Mouse (Mus musculus) ovary, postnatal 36 days (tissue): ENCODE results near the gene Sdf2l1.
"Not testable (repeated sequence)": the region's sequence is repeated elsewhere in the genome, so short reads cannot be mapped to it uniquely, and the experiment has no call there.

Experiments used
- DNase-seq: peaks from one replicate; pipeline ENCODE4 v3.0.0; 2022; ENCODE audit warnings: low spot score, mixed read lengths

The Sdf2l1 gene

GRCm38 (mm10) chr16:17132089-17132905, at the start of gene Sdf2l1:
Gene Sdf2l1, minus strand, starts transcription at chr16:17132383.
- DNase-seq: peak; percentile 97

- DNase-seq: no peak
Measured at GRCm38 (mm10) chr16:17181382-17181781, 49.2 kb upstream of the Sdf2l1 start.

GRCm38 (mm10) chr16:17179706-17180105, 47.5 kb upstream of the Sdf2l1 start:
- DNase-seq: no peak

GRCm38 (mm10) chr16:17177623-17178170, 45.5 kb upstream of the Sdf2l1 start:
- no peak for DNase-seq

GRCm38 (mm10) chr16:17175765-17176164, 43.6 kb upstream of the Sdf2l1 start:
- peak; percentile 14 for DNase-seq

GRCm38 (mm10) chr16:17168049-17168448, 35.9 kb upstream of the Sdf2l1 start:
- DNase-seq: no peak

GRCm38 (mm10) chr16:17167179-17167578, 35.0 kb upstream of the Sdf2l1 start:
- no peak for DNase-seq

- DNase-seq: not testable (repeated sequence)
Measured at GRCm38 (mm10) chr16:17165478-17165877, 33.3 kb upstream of the Sdf2l1 start.

- no peak for DNase-seq
Measured at GRCm38 (mm10) chr16:17154346-17154745, 22.2 kb upstream of the Sdf2l1 start.

GRCm38 (mm10) chr16:17151874-17152273, 19.7 kb upstream of the Sdf2l1 start:
- DNase-seq: no peak

GRCm38 (mm10) chr16:17150520-17151258, 18.5 kb upstream of the Sdf2l1 start:
- no peak for DNase-seq

- DNase-seq: peak; percentile 37
Measured at GRCm38 (mm10) chr16:17148084-17148483, 15.9 kb upstream of the Sdf2l1 start.

GRCm38 (mm10) chr16:17147391-17147929, 15.3 kb upstream of the Sdf2l1 start:
- no peak for DNase-seq

- peak; percentile 79 for DNase-seq
Measured at GRCm38 (mm10) chr16:17146772-17147235, 14.6 kb upstream of the Sdf2l1 start, which contains the start of gene Ccdc116. Gene Ccdc116, minus strand, starts transcription at chr16:17147229.

- DNase-seq: no peak
Measured at GRCm38 (mm10) chr16:17144339-17144738, 12.2 kb upstream of the Sdf2l1 start, which contains the start of gene Ydjc. Gene Ydjc, plus strand, starts transcription at chr16:17144621.

GRCm38 (mm10) chr16:17137355-17137754, 5.2 kb upstream of the Sdf2l1 start:
- DNase-seq: no peak

GRCm38 (mm10) chr16:17132906-17133200, 670 bp upstream of the Sdf2l1 start:
- no peak for DNase-seq

- peak; percentile 24 for DNase-seq
Measured at GRCm38 (mm10) chr16:17131191-17132088, 743 bp downstream of the Sdf2l1 start.

- DNase-seq: no peak
Measured at GRCm38 (mm10) chr16:17127292-17127691, 4.9 kb downstream of the Sdf2l1 start.

- peak; percentile 78 for DNase-seq
Measured at GRCm38 (mm10) chr16:17124871-17125520, 7.2 kb downstream of the Sdf2l1 start, which contains the start of gene 2610318N02Rik. Gene 2610318N02Rik, minus strand, starts transcription at chr16:17125167.
